Mouse (Mus musculus): ENCODE measurements at regions not wholly inside any gene's neighbourhood (a gene's known extent, or its start where the extent isn't known, plus 50 kb on each side); places are given as distances from the start of the nearest gene placed in this dataset.

DNA sequence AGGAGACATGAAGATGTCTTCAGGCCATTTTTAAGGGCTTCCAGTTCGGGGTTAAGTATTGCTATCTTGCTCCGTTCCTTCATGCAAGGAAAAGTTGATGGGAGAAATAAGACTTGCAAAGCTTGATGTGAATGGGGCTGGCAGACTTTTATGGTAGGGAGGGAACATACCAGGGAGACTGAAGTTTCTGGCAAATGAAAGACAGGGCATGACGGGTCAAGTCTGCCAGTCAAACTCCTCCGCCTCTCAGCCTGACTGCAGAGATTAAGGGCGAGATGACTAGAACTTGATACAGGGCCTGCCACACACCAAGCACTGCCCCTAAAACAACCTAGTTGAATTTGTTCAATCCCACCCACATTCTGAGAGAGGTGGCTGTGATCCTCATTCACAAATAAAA, 89.6 kb upstream of the Zfp703 start:
- 56% methylated on average over 5 of the region's 5 CpGs for WGBS (ENCODE audit: insufficient replicate concordance)
- no peaks in the 10 kb centered on the region for H3K4me1 ChIP-seq (replicated peaks)

DNA sequence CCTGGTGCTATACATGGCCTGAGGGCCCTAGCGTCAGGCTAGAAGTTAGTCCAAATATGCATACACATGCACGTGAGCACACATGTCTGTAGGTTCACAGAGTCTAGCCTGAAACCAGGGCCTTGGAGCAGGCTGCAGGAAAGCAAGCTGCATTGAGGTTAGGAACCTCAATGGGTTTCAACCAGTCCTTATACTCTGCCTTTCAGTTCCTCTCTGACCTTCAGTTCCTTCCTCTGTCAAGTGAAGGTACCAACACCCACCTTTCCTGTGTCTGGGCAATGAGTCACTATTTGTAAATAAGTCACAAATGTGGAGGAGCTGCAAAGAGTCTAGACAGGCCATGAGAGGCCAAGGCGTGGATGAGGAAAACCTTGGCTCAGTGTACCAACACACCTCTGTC, 89.1 kb upstream of the Zfp703 start:
- Histone ChIP-seq H3K27ac (no peak overlapping the region), H3K9ac (no peak overlapping the region), H3K27me3 (no peaks in the 10 kb centered on the region), H3K4me1 (replicated peaks) (no peaks in the 10 kb centered on the region), H3K4me3 (replicated peaks) (no peak overlapping the region), H3K9me3 (replicated peaks) (no peaks in the 10 kb centered on the region), H3K36me3 (no peaks in the 10 kb centered on the region), H3K4me2 (no peak overlapping the region)
- ATAC-seq (ENCODE audit: low read depth) (no peak), DNase-seq (no peak)
- 36% methylated on average over 3 of the region's 3 CpGs for WGBS (ENCODE audit: insufficient replicate concordance)

More for the DNA sequence above, 89.6 kb upstream of the Zfp703 start:
- Histone ChIP-seq H3K4me3 (replicated peaks) (no peak overlapping the region), H3K27me3 (no peaks in the 10 kb centered on the region), H3K9ac (no peak overlapping the region), H3K4me2 (no peak overlapping the region), H3K27ac (no peak overlapping the region), H3K36me3 (no peaks in the 10 kb centered on the region), H3K9me3 (replicated peaks) (no peaks in the 10 kb centered on the region)
- DNase-seq (no peak), ATAC-seq (ENCODE audit: low read depth) (no peak)

DNA sequence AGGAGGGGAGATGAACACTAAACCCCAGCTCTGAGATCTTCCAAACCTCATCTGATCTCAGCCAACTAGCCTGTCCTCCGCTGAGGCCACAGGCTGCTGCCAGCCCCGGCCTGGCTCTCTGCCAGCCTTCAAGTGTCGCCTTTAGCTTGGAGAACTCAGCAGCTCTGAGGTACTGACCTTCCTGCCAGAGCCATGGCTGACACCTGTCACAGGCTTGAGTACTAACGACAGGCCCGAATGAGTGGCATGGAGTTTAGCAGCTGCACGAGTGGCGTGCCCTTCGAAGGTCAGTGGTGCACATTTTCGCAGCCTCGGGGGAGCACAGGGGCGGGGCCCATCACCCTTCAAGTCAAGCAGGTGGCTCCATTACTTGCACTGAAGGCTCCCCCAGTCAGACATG, 85.2 kb upstream of the Zfp703 start:
- Histone ChIP-seq H3K4me3 (replicated peaks) (no peak overlapping the region), H3K9me3 (replicated peaks) (no peaks in the 10 kb centered on the region), H3K9ac (no peak overlapping the region), H3K4me1 (replicated peaks) (no peaks in the 10 kb centered on the region), H3K36me3 (no peaks in the 10 kb centered on the region), H3K27ac (no peak overlapping the region), H3K4me2 (no peak overlapping the region), H3K27me3 (no peaks in the 10 kb centered on the region)
- WGBS (ENCODE audit: insufficient replicate concordance), result 66% methylated on average over 11 of the region's 11 CpGs
- no peak for DNase-seq
- ATAC-seq (ENCODE audit: low read depth), result no peak

DNA sequence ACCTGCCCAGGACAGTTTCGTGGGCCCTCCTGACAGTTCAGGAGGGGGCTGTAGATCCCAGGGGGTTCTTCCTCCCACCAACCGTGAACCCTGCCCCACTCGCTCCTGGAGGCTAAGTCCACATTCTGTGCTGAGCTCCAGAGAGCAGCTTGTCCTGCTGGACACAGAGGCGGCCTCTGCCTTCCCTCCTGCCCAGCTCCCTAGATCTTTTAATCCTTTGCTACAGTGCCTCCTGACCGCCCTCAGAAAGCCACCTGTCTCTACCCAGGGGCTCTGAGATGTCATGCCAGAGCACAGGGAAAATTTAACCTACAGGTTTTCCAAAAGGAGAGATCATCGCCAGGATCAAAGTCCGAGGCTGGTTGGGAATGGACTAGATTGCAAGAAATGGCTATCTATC, 84.7 kb upstream of the Zfp703 start:
- WGBS (ENCODE audit: insufficient replicate concordance), result 52% methylated on average over 7 of the region's 7 CpGs
- no peak overlapping the region for H3K27ac ChIP-seq
- H3K4me2 ChIP-seq, result no peak overlapping the region
- no peaks in the 10 kb centered on the region for H3K36me3 ChIP-seq
- H3K4me3 ChIP-seq (replicated peaks), result no peak overlapping the region
- DNase-seq, result no peak
- H3K27me3 ChIP-seq, result no peaks in the 10 kb centered on the region
- no peak overlapping the region for H3K9ac ChIP-seq
- H3K4me1 ChIP-seq (replicated peaks), result no peaks in the 10 kb centered on the region
- no peaks in the 10 kb centered on the region for H3K9me3 ChIP-seq (replicated peaks)
- ATAC-seq (ENCODE audit: low read depth), result no peak

DNA sequence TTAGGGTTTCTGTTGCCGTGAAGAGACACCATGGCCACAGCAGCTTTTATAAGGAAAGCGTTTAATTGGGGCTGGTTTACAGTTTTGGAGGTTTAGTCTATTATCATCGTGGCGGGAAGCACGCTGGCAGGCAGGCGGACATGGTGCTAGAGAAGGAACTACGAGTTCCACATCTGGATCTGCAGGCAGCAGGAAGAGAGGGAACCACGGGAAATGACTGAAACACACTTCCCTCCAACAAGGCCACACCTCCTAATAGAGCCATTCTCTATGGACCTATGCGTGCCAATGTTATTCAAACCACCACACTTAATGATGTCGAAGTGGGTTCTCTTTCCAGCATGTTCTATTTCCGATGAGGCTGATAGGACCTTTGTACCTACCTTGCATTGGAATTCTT, 81.3 kb upstream of the Zfp703 start:
- Histone ChIP-seq H3K9me3 (replicated peaks) (no peaks in the 10 kb centered on the region), H3K9ac (no peak overlapping the region), H3K4me3 (replicated peaks) (no peak overlapping the region), H3K4me2 (no peak overlapping the region), H3K27ac (no peak overlapping the region), H3K36me3 (no peaks in the 10 kb centered on the region), H3K27me3 (no peaks in the 10 kb centered on the region), H3K4me1 (replicated peaks) (no peaks in the 10 kb centered on the region)
- no peak for ATAC-seq (ENCODE audit: low read depth)
- WGBS (ENCODE audit: insufficient replicate concordance), result 48% methylated on average over 11 of the region's 11 CpGs
- DNase-seq, result no peak

DNA sequence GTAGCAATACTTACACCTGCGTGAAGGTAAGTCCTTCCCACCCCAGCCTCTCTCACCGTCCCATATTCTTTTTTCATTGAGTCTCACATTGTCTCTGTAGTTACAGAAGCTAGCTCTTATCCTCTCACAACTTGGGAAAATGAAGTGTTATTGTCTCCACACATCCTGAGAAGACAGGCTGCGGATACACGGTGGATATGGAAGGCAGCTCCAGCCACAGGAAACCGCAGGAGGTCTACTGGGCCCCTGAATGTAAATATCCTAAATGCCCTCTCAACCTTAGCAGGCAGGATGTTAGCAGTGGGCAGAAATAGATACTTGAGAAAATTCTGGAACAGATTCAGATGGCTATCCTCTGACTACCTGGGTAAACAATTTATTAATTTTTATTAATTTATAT, 73.8 kb upstream of the Zfp703 start:
- Histone ChIP-seq H3K36me3 (no peaks in the 10 kb centered on the region), H3K4me3 (replicated peaks) (no peak overlapping the region), H3K4me1 (replicated peaks) (no peaks in the 10 kb centered on the region), H3K9ac (no peak overlapping the region), H3K9me3 (replicated peaks) (no peaks in the 10 kb centered on the region), H3K27ac (no peak overlapping the region), H3K4me2 (no peak overlapping the region), H3K27me3 (no peaks in the 10 kb centered on the region)
- 29% methylated on average over 5 of the region's 5 CpGs for WGBS (ENCODE audit: insufficient replicate concordance)
- no peak for ATAC-seq (ENCODE audit: low read depth)
- DNase-seq, result no peak

DNA sequence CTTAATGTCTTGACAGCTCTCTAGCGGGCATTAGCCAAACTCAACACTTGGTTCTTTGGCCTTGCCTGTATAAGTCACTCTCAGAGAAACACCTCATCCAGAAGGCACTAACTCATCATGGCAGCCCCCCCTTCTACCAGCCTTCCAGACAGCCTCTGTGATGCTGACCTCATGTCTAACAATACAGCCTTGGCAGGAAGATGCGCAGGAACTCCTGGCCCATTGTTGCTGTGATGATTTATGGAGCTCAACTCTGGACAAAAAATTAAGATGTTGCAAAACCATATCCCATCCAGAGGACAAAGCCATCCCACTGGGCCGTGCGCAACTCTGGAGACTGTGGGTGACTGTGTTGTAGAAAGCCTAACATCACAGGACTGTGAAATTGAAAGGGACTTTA, 70.9 kb upstream of the Zfp703 start:
- Histone ChIP-seq H3K9ac (no peak overlapping the region), H3K4me2 (no peak overlapping the region), H3K36me3 (no peaks in the 10 kb centered on the region), H3K9me3 (replicated peaks) (no peaks in the 10 kb centered on the region), H3K27ac (no peak overlapping the region), H3K4me3 (replicated peaks) (no peak overlapping the region), H3K27me3 (no peaks in the 10 kb centered on the region), H3K4me1 (replicated peaks) (no peaks in the 10 kb centered on the region)
- WGBS (ENCODE audit: insufficient replicate concordance), result 74% methylated on average over 4 of the region's 4 CpGs
- no peak for DNase-seq
- ATAC-seq (ENCODE audit: low read depth), result no peak

DNA sequence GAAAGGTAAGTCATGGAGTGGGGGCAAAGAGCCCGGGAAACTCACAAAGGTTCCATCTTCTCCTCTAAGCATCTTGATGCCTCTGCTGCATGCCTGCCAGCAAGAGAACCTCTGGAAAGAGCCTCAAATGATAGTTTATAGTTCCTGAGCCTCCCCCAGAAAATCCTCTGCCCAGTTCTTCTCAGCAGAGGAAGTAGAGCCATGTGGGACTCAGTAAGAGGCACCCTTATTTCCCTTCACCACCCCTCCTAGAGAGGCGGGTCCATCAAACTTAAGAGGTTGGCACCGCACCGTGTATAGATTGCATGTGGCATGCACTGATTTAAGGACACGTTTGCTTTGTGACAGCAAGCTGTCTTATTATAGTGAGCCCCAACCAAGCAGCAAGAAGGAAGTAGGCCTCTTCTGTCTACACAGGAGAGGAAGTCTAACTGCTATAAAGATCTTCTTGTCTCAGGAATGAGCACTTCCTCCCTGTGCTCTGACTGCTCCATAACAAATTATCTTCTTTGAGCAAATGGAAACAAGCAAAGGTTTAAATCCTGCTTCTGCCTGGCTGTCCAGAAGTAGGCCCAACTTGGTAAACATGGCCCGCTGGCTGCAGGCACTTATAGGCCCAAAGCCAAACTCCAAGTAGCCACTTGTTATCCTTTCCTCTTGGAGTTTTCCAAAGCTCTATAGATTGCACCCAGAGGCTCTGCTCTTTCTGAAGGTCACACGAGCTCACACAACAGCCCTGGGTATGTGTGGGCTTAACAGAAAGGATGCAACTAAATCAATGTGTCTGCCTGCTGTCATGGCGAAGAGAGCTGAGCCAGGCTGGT, 69.6 kb upstream of the Zfp703 start:
- H3K4me3 ChIP-seq (replicated peaks), result no peak overlapping the region
- no peaks in the 10 kb centered on the region for H3K4me1 ChIP-seq (replicated peaks)
- H3K9ac ChIP-seq, result no peak overlapping the region
- ATAC-seq (ENCODE audit: low read depth) (no peak), DNase-seq (no peak)
- no peaks in the 10 kb centered on the region for H3K9me3 ChIP-seq (replicated peaks)
- no peak overlapping the region for H3K27ac ChIP-seq
- H3K4me2 ChIP-seq, result no peak overlapping the region
- no peaks in the 10 kb centered on the region for H3K36me3 ChIP-seq
- H3K27me3 ChIP-seq, result no peaks in the 10 kb centered on the region
- 34% methylated on average over 8 of the region's 8 CpGs for WGBS (ENCODE audit: insufficient replicate concordance)

DNA sequence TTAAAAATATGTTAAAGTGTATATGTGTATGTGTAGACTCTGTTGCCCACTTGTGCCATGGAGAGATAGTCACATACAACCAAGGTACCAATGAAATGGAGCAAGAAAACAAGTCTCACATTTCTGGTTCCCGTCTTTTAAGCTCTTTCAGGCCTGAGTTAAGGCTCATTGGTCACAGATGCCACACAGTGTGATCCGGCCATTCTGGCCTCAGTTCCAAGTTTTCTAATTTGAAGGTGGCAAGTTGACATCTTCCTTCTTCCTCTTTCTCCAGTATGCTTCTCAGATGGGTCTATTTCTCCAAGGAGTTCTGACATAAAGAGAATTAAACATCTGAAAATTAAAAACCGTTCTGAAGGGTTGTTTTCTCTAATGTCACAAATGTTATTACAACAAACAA, 66.9 kb upstream of the Zfp703 start:
- H3K9ac ChIP-seq, result no peak overlapping the region
- DNase-seq (no peak), ATAC-seq (ENCODE audit: low read depth) (no peak)
- no peaks in the 10 kb centered on the region for H3K4me1 ChIP-seq (replicated peaks)
- H3K4me2 ChIP-seq, result no peak overlapping the region
- H3K4me3 ChIP-seq (replicated peaks), result no peak overlapping the region
- no peak overlapping the region for H3K27ac ChIP-seq
- no peaks in the 10 kb centered on the region for H3K9me3 ChIP-seq (replicated peaks)
- no peaks in the 10 kb centered on the region for H3K36me3 ChIP-seq
- H3K27me3 ChIP-seq, result no peaks in the 10 kb centered on the region
- WGBS (ENCODE audit: insufficient replicate concordance), result 64% methylated on average over 3 of the region's 3 CpGs

DNA sequence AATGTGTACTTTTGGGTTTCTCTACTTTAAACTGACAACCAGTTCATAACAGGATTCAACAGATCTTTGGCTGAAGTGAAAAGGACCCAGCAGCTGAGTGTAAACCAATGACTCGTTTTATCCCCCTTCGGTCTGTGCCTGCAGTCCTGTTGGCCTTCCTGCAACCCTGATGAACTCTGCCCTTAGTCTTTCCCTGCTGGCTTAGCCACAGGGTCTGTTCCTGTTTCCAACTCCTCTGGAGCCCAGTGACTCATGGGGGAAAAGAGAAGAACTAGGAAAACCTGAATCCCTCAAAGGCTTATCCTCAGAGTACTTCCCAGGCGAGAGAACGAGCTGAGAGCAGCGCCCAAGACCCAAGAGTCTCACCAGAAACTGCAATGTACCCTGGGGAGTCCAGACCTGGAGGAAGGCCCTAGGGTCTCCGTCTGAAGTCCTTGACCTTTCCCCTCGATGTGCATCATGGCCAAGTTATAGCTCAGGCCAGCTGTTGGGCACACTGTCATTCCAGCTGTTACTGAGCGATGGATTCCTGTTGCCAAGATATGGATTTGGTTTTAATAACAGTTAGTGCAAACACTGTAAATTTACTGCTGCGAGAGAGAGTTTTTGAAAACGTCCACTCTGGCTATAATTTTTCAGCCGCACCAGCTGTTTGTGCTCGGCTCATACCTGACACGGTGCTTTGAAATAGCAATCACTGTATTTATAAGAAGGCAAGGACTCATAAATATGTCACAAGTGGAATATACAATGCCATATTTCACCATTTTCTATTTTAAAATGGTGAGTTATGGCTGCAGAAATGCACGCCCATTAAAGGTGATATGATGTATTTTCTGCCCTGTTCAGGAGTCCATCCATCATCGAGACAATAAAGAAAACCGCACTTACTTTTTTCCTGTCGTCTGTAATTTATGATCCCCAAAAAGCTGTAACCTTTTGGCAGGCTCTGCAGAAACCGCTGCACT, 63.3 kb upstream of the Zfp703 start:
- H3K9me3 ChIP-seq (replicated peaks), result no peaks in the 10 kb centered on the region
- no peak overlapping the region for H3K4me3 ChIP-seq (replicated peaks)
- H3K27ac ChIP-seq, result no peak overlapping the region
- H3K9ac ChIP-seq, result no peak overlapping the region
- 64% methylated on average over 18 of the region's 18 CpGs for WGBS (ENCODE audit: insufficient replicate concordance)
- no peaks in the 10 kb centered on the region for H3K36me3 ChIP-seq
- H3K4me1 ChIP-seq (replicated peaks), result no peaks in the 10 kb centered on the region
- DNase-seq (no peak), ATAC-seq (ENCODE audit: low read depth) (no peak)
- H3K4me2 ChIP-seq, result no peak overlapping the region
- H3K27me3 ChIP-seq, result no peaks in the 10 kb centered on the region

DNA sequence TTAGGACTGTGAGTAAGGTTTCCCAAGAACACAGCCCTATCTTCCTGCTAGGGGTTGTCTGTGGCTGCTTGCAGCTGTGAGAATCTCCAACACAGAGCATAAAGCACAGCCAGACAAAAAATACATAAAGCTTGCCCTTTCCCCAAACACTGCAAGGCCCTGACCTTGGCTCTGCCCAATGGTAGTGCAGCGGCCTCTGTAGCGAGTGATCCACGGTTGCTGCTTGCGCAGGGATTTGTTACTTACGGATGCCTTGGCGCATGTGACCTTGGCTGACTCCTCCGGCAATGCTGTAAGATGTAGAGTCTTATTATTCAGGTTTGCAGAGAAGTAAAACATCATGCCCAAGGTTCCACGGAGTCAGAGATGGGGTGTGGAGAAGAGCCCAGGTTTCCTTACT, 61.4 kb upstream of the Zfp703 start:
- no peak overlapping the region for H3K4me3 ChIP-seq (replicated peaks)
- H3K27ac ChIP-seq, result no peak overlapping the region
- no peak overlapping the region for H3K4me2 ChIP-seq
- ATAC-seq (ENCODE audit: low read depth), result no peak
- DNase-seq, result no peak
- no peaks in the 10 kb centered on the region for H3K9me3 ChIP-seq (replicated peaks)
- H3K9ac ChIP-seq, result no peak overlapping the region
- H3K36me3 ChIP-seq, result no peaks in the 10 kb centered on the region
- H3K27me3 ChIP-seq, result no peaks in the 10 kb centered on the region
- WGBS (ENCODE audit: insufficient replicate concordance), result 81% methylated on average over 8 of the region's 8 CpGs
- H3K4me1 ChIP-seq (replicated peaks), result no peaks in the 10 kb centered on the region

All from liver, embryonic 13.5 days (tissue).